Mouse (Mus musculus): ENCODE data around the gene Slc17a8. TPM values are rescaled to one million over a fixed set of nuclear protein-coding genes. Genes with fewer than 3 reads are reported as not detected.

The Slc17a8 gene
- polyA plus RNA-seq, 1 experiment from 2014 or later, result 0.29 TPM

DNA sequence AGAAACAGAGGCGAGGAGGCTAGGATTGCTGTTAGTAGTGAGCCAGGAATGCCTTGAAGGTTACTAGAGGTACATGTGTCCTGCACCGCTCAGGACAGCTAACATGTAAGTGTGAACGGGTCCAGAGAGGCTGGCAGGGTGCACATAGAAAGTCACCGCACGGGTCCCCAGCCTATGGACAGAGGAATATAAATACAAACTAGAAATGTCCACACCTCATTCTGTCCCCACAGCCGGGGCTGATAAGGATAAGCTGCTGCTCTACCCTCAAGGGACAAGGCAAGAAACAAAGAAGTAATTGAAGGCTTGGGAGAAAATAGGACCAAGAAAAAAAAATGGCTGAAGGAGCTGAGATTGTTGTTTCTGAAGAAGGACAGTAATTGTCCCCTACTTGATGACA lies 77.2 kb downstream of the Slc17a8 start:
- Histone ChIP-seq H3K27me3 (ENCODE audit: insufficient read depth, low read length) (no peaks in the 10 kb centered on the region), H3K9me3 (replicated peaks; ENCODE audit: low read length) (no peaks in the 10 kb centered on the region), H3K36me3 (ENCODE audit: insufficient read depth, low read length) (no peaks in the 10 kb centered on the region), H3K9ac (ENCODE audit: low read depth, low read length) (no peak overlapping the region), H3K27ac (no peak overlapping the region), H3K4me2 (ENCODE audit: low read length) (no peak overlapping the region), H3K4me3 (replicated peaks; ENCODE audit: low read depth, low read length) (no peak overlapping the region), H3K4me1 (replicated peaks; ENCODE audit: insufficient read depth, low read length) (no peaks in the 10 kb centered on the region)
- 72% methylated on average over 6 of the region's 6 CpGs for WGBS
- DNase-seq (ENCODE audit: low spot score) (no peak), ATAC-seq (replicated peaks; ENCODE audit: low FRiP score, low read depth) (no peak)
- TF ChIP-seq CTCF (IDR thresholded peaks at IDR 0.05; ENCODE audit: low read depth), result no peak

DNA sequence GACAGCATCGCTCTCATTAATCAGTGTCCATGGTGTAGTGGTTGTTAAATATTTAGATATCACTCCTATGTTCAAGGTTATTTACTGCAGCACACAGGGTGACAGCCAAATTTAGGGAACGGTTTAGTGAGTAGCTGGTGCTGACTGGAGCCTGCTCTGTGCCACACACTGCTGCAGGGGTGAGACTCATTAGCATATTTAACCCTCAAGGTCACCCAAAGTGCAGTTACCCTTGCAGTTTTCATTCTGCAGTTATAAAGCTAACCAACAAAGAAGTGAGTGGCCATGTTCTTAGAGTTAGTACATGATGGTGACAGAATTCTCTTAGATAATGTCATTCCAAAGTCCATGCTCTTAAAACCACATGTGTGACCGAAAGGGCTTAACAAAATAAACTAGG lies 78.7 kb downstream of the Slc17a8 start:
- 70% methylated on average over 3 of the region's 3 CpGs for WGBS
- H3K4me1 ChIP-seq (replicated peaks; ENCODE audit: insufficient read depth, low read length), result no peaks in the 10 kb centered on the region
- no peak overlapping the region for H3K9ac ChIP-seq (ENCODE audit: low read depth, low read length)
- DNase-seq (ENCODE audit: low spot score) (no peak), ATAC-seq (replicated peaks; ENCODE audit: low FRiP score, low read depth) (0 out of 2 replicates have a peak, but pooled peaks have one; percentile 33)
- no peak overlapping the region for H3K27ac ChIP-seq
- no peaks in the 10 kb centered on the region for H3K9me3 ChIP-seq (replicated peaks; ENCODE audit: low read length)
- no peak overlapping the region for H3K4me2 ChIP-seq (ENCODE audit: low read length)
- TF ChIP-seq CTCF (IDR thresholded peaks at IDR 0.05; ENCODE audit: low read depth), result no peak
- H3K27me3 ChIP-seq (ENCODE audit: insufficient read depth, low read length), result no peaks in the 10 kb centered on the region
- no peaks in the 10 kb centered on the region for H3K36me3 ChIP-seq (ENCODE audit: insufficient read depth, low read length)
- no peak overlapping the region for H3K4me3 ChIP-seq (replicated peaks; ENCODE audit: low read depth, low read length)

DNA sequence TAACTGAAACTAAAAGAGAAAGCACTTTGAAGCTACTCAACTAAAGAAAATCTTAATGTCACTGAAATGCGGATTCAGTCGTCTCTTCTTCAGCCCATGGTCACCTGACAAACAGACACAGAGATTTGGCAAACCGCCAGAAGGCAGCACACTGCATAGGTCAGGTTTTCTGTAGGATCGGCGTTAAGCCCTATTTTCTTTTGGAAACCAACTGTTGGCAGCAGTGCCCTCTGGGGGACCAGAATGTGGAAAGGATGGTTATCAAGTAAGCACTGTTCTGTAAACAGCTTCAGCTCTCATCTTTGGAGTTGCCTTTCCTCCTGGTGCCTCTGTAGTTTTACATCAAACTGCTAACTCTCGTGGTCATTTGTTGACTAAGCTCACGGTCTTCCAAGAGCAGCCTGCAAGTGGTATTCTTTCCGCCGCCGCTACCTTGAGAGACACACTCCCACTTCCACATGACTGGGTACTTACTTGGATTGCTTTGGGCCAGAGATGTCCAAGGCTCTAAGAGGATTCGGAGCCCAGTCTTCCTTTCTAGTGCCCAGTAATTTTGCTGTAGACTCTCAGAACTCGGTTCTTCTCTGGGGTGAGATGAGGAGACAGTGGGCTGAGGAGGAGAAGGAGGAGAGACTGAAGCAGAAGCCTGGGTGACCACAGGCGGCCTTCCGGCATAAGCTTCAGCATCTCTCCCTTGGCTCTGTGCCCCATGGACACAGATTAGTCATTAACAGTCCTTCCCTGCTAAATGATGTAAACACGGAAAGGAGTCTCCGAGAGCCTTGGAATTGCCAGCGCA lies 87.9 kb downstream of the Slc17a8 start, which contains the start of gene Nr1h4:
Nr1h4 (minus strand) TSS at position 657 of the 799 bp plus-strand sequence.
- 63% methylated on average over 17 of the region's 17 CpGs for WGBS
- H3K36me3 ChIP-seq (ENCODE audit: insufficient read depth, low read length), result no peaks in the 10 kb centered on the region
- TF ChIP-seq CTCF (IDR thresholded peaks at IDR 0.05; ENCODE audit: low read depth), result 0 out of 2 replicates have a peak, but pooled peaks have one; percentile 6
- ATAC-seq (replicated peaks; ENCODE audit: low FRiP score, low read depth) (peak; percentile 47; the same call in 1 of the 2 replicates), DNase-seq (ENCODE audit: low spot score) (peak; percentile 56)
- no peak within 1 kb of the TSS for H3K9ac ChIP-seq (ENCODE audit: low read depth, low read length)
- H3K4me1 ChIP-seq (replicated peaks; ENCODE audit: insufficient read depth, low read length), result no peaks in the 10 kb centered on the region
- no peak within 1 kb of the TSS for H3K4me3 ChIP-seq (replicated peaks; ENCODE audit: low read depth, low read length)
- 0 out of 2 replicates have a peak within 1 kb of the TSS, but pooled peaks have one; percentile 3 for H3K4me2 ChIP-seq (ENCODE audit: low read length)
- H3K27ac ChIP-seq, result no peak within 1 kb of the TSS
- H3K9me3 ChIP-seq (replicated peaks; ENCODE audit: low read length), result no peaks in the 10 kb centered on the region
- H3K27me3 ChIP-seq (ENCODE audit: insufficient read depth, low read length), result no peaks in the 10 kb centered on the region

DNA sequence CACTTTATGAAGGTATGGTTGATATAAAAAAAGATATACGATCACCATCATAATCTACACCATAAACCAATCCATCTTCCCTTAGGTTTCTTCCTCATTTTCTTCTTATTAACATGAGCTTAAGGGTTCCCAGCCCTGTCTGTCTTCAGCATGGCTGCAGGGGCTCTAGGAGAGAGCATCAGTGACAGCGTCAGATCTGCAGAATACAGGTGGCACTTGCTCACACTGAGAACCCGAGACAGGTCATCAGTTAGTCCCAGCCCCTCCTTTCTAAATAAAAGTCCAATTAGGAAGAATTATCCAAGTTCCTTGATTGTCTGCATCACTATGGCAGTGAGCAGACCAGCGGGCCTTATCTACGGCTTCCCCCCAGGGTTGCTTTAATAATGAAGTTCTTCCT lies 88.6 kb downstream of the Slc17a8 start:
- ATAC-seq (replicated peaks; ENCODE audit: low FRiP score, low read depth) (no peak), DNase-seq (ENCODE audit: low spot score) (no peak)
- no peaks in the 10 kb centered on the region for H3K27me3 ChIP-seq (ENCODE audit: insufficient read depth, low read length)
- no peaks in the 10 kb centered on the region for H3K9me3 ChIP-seq (replicated peaks; ENCODE audit: low read length)
- H3K4me3 ChIP-seq (replicated peaks; ENCODE audit: low read depth, low read length), result no peak overlapping the region
- no peaks in the 10 kb centered on the region for H3K4me1 ChIP-seq (replicated peaks; ENCODE audit: insufficient read depth, low read length)
- no peak overlapping the region for H3K27ac ChIP-seq
- no peak overlapping the region for H3K4me2 ChIP-seq (ENCODE audit: low read length)
- H3K36me3 ChIP-seq (ENCODE audit: insufficient read depth, low read length), result no peaks in the 10 kb centered on the region
- 78% methylated on average over 5 of the region's 5 CpGs for WGBS
- TF ChIP-seq CTCF (IDR thresholded peaks at IDR 0.05; ENCODE audit: low read depth), result no peak
- H3K9ac ChIP-seq (ENCODE audit: low read depth, low read length), result no peak overlapping the region

DNA sequence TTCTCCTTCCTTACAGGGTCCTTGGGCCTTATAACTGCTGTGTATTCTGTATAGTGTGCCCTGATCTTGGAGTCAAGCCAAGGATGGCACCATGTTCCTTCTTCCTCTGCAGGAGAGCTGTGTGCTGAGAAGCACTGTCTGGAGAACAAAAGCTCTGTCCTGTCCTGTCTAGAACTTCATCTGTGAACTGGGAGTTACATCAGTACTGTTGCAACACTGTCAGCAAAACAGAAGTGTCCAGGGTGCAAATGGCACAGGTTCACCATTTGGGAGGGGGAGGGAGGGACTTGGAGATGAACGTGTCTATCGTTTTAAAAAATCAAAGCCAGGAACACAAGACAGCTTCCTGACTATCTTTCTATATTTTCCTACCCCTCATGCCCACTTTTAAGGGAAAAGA lies 89.1 kb downstream of the Slc17a8 start:
- DNase-seq (ENCODE audit: low spot score), result no peak
- no peak overlapping the region for H3K4me3 ChIP-seq (replicated peaks; ENCODE audit: low read depth, low read length)
- H3K4me2 ChIP-seq (ENCODE audit: low read length), result no peak overlapping the region
- ATAC-seq (replicated peaks; ENCODE audit: low FRiP score, low read depth), result no peak
- 58% methylated on average over 2 of the region's 2 CpGs for WGBS
- TF ChIP-seq CTCF (IDR thresholded peaks at IDR 0.05; ENCODE audit: low read depth), result no peak
- H3K9me3 ChIP-seq (replicated peaks; ENCODE audit: low read length), result no peaks in the 10 kb centered on the region
- no peaks in the 10 kb centered on the region for H3K4me1 ChIP-seq (replicated peaks; ENCODE audit: insufficient read depth, low read length)
- H3K36me3 ChIP-seq (ENCODE audit: insufficient read depth, low read length), result no peaks in the 10 kb centered on the region
- no peak overlapping the region for H3K27ac ChIP-seq
- H3K27me3 ChIP-seq (ENCODE audit: insufficient read depth, low read length), result no peaks in the 10 kb centered on the region
- no peak overlapping the region for H3K9ac ChIP-seq (ENCODE audit: low read depth, low read length)

DNA sequence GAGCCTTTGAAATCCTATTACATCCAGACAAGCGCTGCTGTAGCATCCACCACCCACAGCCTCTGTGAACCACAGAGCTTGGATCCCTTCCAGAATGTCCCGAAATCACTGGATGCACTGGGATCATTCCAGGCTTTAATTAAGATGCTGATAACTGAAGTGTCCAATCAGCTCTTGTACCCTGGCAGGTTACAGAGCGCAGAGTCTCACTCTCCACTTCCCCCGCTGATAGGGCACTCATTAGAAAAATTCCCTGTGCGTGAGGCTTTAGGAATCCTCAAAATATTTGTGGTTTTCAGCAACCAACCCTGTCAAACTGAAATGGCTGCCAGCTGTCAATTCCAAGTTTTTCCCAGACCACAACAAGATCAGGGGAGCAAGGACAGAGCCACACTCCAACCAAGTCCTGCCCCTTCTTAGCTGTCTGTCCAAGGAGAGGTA lies 89.8 kb downstream of the Slc17a8 start:
- Histone ChIP-seq H3K27ac (no peak overlapping the region), H3K4me1 (replicated peaks; ENCODE audit: insufficient read depth, low read length) (no peaks in the 10 kb centered on the region), H3K4me2 (ENCODE audit: low read length) (no peak overlapping the region), H3K9me3 (replicated peaks; ENCODE audit: low read length) (no peaks in the 10 kb centered on the region), H3K27me3 (ENCODE audit: insufficient read depth, low read length) (no peaks in the 10 kb centered on the region), H3K4me3 (replicated peaks; ENCODE audit: low read depth, low read length) (no peak overlapping the region), H3K9ac (ENCODE audit: low read depth, low read length) (no peak overlapping the region), H3K36me3 (ENCODE audit: insufficient read depth, low read length) (no peaks in the 10 kb centered on the region)
- peak; percentile 38; the same call in 1 of the 2 replicates for ATAC-seq (replicated peaks; ENCODE audit: low FRiP score, low read depth)
- DNase-seq (ENCODE audit: low spot score), result peak; percentile 77
- WGBS, result 51% methylated on average over 5 of the region's 5 CpGs
- no peak for TF ChIP-seq CTCF (IDR thresholded peaks at IDR 0.05; ENCODE audit: low read depth)

Data from kidney, postnatal 0 days (tissue).